Mouse (Mus musculus): ENCODE measurements around the gene Gm21761.
"Not testable (repeated sequence)": the region's sequence is repeated elsewhere in the genome, so short reads cannot be mapped to it uniquely, and the experiment has no call there.

- TF ChIP-seq CTCF, EP300 (IDR thresholded peaks at IDR 0.05; ENCODE audit: low read depth): not testable (repeated sequence)
Measured at GRCm38 (mm10) chr13:119862399-119862798, 66.7 kb downstream of the Gm21761 start.

All from heart, postnatal 0 days (tissue).